Mouse (Mus musculus): Measurements from ENCODE around the gene Btaf1.

DNA sequence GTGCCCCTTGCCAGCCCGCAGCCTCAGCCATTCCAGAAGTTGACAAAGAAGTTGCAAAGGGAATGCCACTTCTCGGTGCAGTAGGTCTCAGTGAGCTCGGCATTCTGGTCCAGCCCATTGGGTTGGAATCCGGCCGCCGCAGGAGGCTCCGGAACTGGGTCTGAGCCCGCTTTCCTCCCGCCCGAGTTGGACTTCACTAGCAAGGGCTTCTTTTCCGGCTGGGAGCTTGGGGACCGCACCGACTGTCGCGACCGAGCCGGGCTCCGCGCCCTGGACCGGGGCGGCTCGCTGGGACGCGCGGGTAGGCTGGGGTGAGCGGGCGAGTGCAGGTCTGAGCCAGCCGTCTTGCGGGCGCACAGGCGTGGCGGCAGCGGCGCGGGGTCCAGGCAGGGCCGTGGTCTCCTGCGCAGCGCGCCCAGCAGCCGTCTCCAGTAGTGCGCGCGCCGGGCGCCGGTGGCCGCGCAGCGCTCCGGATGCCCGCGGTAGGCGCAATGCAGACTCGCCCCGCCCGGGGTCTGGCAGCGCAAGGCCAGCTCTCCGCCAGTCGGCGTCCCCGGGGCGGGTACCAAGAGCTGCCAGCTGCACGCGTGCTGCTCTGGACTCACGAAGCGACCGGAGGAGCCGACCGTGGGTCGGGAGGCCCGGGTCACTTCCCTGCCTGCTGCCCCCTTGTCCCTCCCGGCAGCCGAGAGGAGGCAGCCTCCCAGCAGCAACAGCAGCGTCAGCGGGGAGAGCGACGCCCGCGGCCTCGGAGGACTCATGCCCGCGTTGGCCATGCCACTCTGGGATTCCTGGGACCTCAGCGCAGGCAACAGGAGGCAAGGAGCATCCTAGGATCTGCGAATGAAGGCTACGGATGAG lies 7.2 kb upstream of the Btaf1 start:
- TF ChIP-seq POLR2A (IDR thresholded peaks at IDR 0.05; ENCODE audit: borderline replicate concordance, insufficient read depth, low read length) (peak; percentile 64; the same call in 1 of the 2 replicates), CTCF (IDR thresholded peaks at IDR 0.05; ENCODE audit: borderline replicate concordance, insufficient read depth, low read depth, low read length) (peak; percentile 32; the same call in 1 of the 2 replicates)
